Mouse (Mus musculus): ENCODE measurements at regions not wholly inside any gene's neighbourhood (a gene's known extent, or its start where the extent isn't known, plus 50 kb on each side); places are given as distances from the start of the nearest gene placed in this dataset.

DNA sequence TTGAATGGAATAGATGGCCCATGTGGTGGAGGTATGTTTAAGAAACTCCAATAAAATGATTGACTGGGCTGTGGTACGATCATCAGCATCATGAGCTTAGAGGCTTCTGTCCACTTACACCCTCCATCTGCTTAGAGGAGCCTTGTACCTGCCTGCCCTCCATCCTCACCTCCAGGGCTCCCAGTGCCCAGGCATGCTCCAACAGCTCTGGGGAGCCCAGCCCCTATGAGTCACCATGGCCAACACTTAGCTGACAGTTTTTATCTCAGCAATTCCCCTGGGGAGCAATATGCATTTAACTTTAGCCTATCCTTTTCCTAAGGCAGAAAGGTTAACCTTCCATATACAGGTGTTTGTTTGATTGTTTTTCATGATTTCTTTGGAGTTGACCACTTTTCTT, 174.3 kb upstream of the Plxna2 start:
- ATAC-seq (ENCODE audit: insufficient read depth), result no peak
- no peak for DNase-seq
- Histone ChIP-seq H3K27me3 (ENCODE audit: insufficient read depth, low read length) (no peaks in the 10 kb centered on the region), H3K36me3 (ENCODE audit: insufficient read depth) (no peaks in the 10 kb centered on the region), H3K4me3 (ENCODE audit: low read depth, low read length) (no peak overlapping the region), H3K27ac (ENCODE audit: low read depth) (no peak overlapping the region), H3K9me3 (ENCODE audit: low read depth, low read length) (no peaks in the 10 kb centered on the region), H3K4me1 (ENCODE audit: insufficient read depth) (no peaks in the 10 kb centered on the region), H3K9ac (no peak overlapping the region), H3K4me2 (no peak overlapping the region)
- TF ChIP-seq CTCF (IDR thresholded peaks at IDR 0.05; ENCODE audit: low read depth), result no peak
- WGBS, result 67% methylated on average over 1 of the region's 1 CpGs

DNA sequence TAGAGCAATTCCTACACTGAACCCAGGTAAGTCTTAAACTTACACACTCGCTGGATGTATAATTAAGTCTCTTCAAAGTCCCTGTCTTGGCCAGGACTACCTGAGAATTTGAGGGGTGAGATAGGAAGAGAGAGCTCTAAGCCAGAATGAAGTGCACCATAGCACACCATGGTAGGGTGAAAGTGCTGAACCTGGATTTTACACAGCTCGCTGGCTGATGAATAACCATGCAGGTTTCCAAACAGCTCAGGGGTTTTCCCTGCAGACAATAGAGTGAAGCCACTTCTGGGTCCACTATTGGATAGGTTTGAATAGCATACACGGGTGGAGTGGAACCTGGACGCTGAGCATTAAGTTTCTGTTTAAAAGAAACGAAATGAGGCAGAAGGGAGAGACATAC, 180.7 kb upstream of the Plxna2 start:
- Histone ChIP-seq H3K9me3 (ENCODE audit: low read depth, low read length) (no peaks in the 10 kb centered on the region), H3K27me3 (ENCODE audit: insufficient read depth, low read length) (no peaks in the 10 kb centered on the region), H3K27ac (ENCODE audit: low read depth) (no peak overlapping the region), H3K4me3 (ENCODE audit: low read depth, low read length) (no peak overlapping the region), H3K4me2 (no peak overlapping the region), H3K4me1 (ENCODE audit: insufficient read depth) (peaks cover 9% of the 10 kb centered on the region; the same call in 1 of the 2 replicates), H3K9ac (no peak overlapping the region), H3K36me3 (ENCODE audit: insufficient read depth) (no peaks in the 10 kb centered on the region)
- WGBS, result 69% methylated on average over 5 of the region's 5 CpGs
- DNase-seq (no peak), ATAC-seq (ENCODE audit: insufficient read depth) (no peak)
- no peak for TF ChIP-seq CTCF (IDR thresholded peaks at IDR 0.05; ENCODE audit: low read depth)

DNA sequence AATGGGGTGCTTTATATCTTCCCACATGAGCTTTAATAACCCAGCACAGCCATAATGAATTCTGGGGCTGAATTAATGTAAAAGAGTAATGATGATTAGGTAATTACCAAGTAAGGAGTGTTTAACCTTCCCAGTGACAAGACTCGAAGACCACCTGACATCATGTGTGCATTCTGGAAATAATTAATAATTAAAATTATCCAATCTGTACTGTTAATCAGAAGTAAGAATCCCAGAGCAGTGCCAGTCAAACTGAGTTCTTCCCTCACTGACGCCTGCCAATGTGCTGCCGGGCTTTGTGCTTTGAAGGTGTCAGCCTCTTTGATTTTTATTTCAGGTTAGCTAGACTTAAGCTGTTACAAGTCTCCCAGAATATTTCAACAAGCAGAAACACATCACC, 183.0 kb upstream of the Plxna2 start:
- no peak for ATAC-seq (ENCODE audit: insufficient read depth)
- Histone ChIP-seq H3K36me3 (ENCODE audit: insufficient read depth) (no peaks in the 10 kb centered on the region), H3K4me2 (no peak overlapping the region), H3K27me3 (ENCODE audit: insufficient read depth, low read length) (no peaks in the 10 kb centered on the region), H3K9ac (no peak overlapping the region), H3K9me3 (ENCODE audit: low read depth, low read length) (no peaks in the 10 kb centered on the region), H3K27ac (ENCODE audit: low read depth) (no peak overlapping the region), H3K4me3 (ENCODE audit: low read depth, low read length) (no peak overlapping the region), H3K4me1 (ENCODE audit: insufficient read depth) (peaks cover 9% of the 10 kb centered on the region; the same call in 1 of the 2 replicates)
- no peak for DNase-seq
- WGBS, result 71% methylated on average over 3 of the region's 3 CpGs
- TF ChIP-seq CTCF (IDR thresholded peaks at IDR 0.05; ENCODE audit: low read depth), result no peak

DNA sequence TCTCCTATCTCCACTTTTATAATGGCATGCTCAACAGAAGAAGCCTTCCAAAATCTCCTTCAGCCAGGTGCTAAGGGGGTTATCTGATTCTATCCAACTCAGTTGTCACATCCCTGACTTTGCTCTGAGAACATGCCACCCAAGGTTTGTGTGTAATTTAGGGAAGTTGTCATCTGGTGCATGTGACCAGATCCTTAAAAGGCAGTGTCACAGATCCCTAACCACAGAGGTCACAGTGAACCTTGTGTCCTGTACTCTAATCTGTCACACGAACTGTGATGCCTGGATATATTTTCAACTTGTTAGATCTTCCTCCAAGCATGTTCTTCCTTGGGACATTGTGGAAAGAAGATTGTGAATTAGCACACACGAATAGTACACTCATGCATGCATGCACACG, 189.4 kb upstream of the Plxna2 start:
- Histone ChIP-seq H3K27ac (ENCODE audit: low read depth) (no peak overlapping the region), H3K4me2 (no peak overlapping the region), H3K9me3 (ENCODE audit: low read depth, low read length) (no peaks in the 10 kb centered on the region), H3K4me1 (ENCODE audit: insufficient read depth) (peaks cover 3% of the 10 kb centered on the region; the same call in 1 of the 2 replicates), H3K9ac (no peak overlapping the region), H3K4me3 (ENCODE audit: low read depth, low read length) (no peak overlapping the region), H3K27me3 (ENCODE audit: insufficient read depth, low read length) (no peaks in the 10 kb centered on the region), H3K36me3 (ENCODE audit: insufficient read depth) (no peaks in the 10 kb centered on the region)
- ATAC-seq (ENCODE audit: insufficient read depth), result no peak
- DNase-seq, result no peak
- no peak for TF ChIP-seq CTCF (IDR thresholded peaks at IDR 0.05; ENCODE audit: low read depth)
- 70% methylated on average over 3 of the region's 3 CpGs for WGBS

DNA sequence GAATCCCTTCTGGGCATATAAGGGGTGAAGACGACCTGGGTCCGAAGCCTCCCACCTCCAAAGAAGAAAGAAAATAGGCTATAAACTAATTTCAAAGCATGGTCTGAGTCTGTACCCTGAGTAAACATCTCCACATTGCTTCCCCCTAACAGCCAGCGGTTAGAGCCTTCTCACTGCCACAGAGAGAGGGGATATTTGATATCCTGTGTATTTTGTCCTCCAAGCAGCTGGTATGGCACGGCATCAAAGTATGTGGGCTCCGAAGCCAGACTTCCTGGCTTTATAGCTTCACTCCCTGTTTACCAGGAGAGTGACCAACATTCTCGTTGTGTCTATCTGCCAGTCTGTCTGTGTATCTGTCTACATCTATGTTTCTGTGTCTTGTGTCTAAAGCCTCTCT, 191.7 kb upstream of the Plxna2 start:
- Histone ChIP-seq H3K9ac (no peak overlapping the region), H3K27me3 (ENCODE audit: insufficient read depth, low read length) (no peaks in the 10 kb centered on the region), H3K36me3 (ENCODE audit: insufficient read depth) (no peaks in the 10 kb centered on the region), H3K9me3 (ENCODE audit: low read depth, low read length) (no peaks in the 10 kb centered on the region), H3K4me3 (ENCODE audit: low read depth, low read length) (no peak overlapping the region), H3K27ac (ENCODE audit: low read depth) (no peak overlapping the region), H3K4me2 (no peak overlapping the region), H3K4me1 (ENCODE audit: insufficient read depth) (peaks cover 3% of the 10 kb centered on the region; the same call in 1 of the 2 replicates)
- 40% methylated on average over 6 of the region's 6 CpGs for WGBS
- TF ChIP-seq CTCF (IDR thresholded peaks at IDR 0.05; ENCODE audit: low read depth), result no peak
- peak; percentile 48 for DNase-seq
- peak; percentile 73 for ATAC-seq (ENCODE audit: insufficient read depth)

DNA sequence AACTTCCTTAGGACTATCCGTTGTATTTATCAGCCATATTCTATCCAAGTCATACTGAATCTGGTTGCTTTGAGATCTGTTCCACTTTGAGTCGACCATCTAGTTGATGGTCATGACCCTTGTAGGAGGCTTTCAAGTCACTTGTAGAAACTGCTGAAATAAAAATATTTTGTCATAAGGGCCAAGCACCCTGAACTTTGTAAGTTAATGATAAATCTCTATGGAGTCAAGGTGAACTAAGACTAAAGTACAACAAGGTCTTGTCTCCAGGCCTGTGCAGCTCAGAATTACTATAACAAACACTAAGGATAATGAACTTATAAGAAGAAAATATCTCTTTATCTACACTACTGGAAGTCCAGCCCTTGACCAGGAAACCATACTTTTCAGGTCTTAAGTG, 193.8 kb upstream of the Plxna2 start:
- ATAC-seq (ENCODE audit: insufficient read depth), result no peak

DNA sequence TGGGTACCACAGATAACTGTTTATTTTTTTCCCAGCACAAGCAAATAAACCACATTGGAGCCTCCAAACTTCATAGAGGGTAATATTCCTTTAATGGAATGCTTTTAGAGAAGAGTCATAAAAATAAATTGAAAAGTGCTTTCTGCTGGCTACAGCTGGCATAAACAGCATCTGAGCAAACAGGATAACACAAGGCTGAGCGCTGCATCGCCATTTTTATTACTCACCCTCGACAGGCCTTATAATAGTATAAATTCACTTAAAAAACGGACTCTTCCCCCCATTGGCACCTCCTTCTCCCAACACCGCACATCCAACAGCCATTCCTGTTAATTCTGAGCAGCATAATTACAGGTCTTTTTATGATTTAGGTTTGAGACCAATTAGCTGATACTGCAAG, 205.8 kb upstream of the Plxna2 start:
- Histone ChIP-seq H3K4me3 (ENCODE audit: low read depth, low read length) (no peak overlapping the region), H3K9ac (no peak overlapping the region), H3K9me3 (ENCODE audit: low read depth, low read length) (no peaks in the 10 kb centered on the region), H3K27ac (ENCODE audit: low read depth) (no peak overlapping the region), H3K4me2 (no peak overlapping the region), H3K27me3 (ENCODE audit: insufficient read depth, low read length) (no peaks in the 10 kb centered on the region), H3K36me3 (ENCODE audit: insufficient read depth) (no peaks in the 10 kb centered on the region), H3K4me1 (ENCODE audit: insufficient read depth) (no peaks in the 10 kb centered on the region)
- TF ChIP-seq CTCF (IDR thresholded peaks at IDR 0.05; ENCODE audit: low read depth), result no peak
- 60% methylated on average over 5 of the region's 5 CpGs for WGBS
- no peak for ATAC-seq (ENCODE audit: insufficient read depth)
- DNase-seq, result no peak

More for the DNA sequence above, 193.8 kb upstream of the Plxna2 start:
- 71% methylated on average over 2 of the region's 2 CpGs for WGBS
- H3K4me2 ChIP-seq, result no peak overlapping the region
- no peak for TF ChIP-seq CTCF (IDR thresholded peaks at IDR 0.05; ENCODE audit: low read depth)
- no peak overlapping the region for H3K27ac ChIP-seq (ENCODE audit: low read depth)
- H3K36me3 ChIP-seq (ENCODE audit: insufficient read depth), result no peaks in the 10 kb centered on the region
- no peaks in the 10 kb centered on the region for H3K9me3 ChIP-seq (ENCODE audit: low read depth, low read length)
- no peaks in the 10 kb centered on the region for H3K27me3 ChIP-seq (ENCODE audit: insufficient read depth, low read length)
- no peak for DNase-seq
- H3K4me1 ChIP-seq (ENCODE audit: insufficient read depth), result peaks cover 3% of the 10 kb centered on the region; the same call in 1 of the 2 replicates
- H3K4me3 ChIP-seq (ENCODE audit: low read depth, low read length), result no peak overlapping the region
- H3K9ac ChIP-seq, result no peak overlapping the region

DNA sequence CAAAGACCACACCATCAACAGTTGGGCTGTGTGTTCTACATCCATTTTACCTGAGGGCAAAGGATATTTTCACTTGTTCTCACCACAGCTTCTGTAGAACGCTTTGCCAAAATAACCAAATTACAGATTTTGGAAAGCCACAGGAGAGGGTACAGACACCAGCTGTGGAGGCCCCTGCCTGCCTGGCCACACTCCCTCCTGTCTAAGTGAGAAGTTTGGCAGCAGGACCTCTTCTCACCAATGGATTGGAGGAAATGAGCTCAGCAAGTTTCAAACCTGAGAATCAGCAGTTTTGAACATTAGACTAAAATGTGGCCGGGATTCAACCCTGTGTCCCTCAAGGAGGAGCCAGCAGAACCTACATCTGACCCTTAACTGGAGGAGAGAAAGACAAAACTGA, 206.2 kb upstream of the Plxna2 start:
- WGBS, result 65% methylated on average over 2 of the region's 2 CpGs
- H3K36me3 ChIP-seq (ENCODE audit: insufficient read depth), result no peaks in the 10 kb centered on the region

More for the DNA sequence above, 206.2 kb upstream of the Plxna2 start:
- H3K4me3 ChIP-seq (ENCODE audit: low read depth, low read length), result no peak overlapping the region
- ATAC-seq (ENCODE audit: insufficient read depth) (no peak), DNase-seq (no peak)
- no peaks in the 10 kb centered on the region for H3K27me3 ChIP-seq (ENCODE audit: insufficient read depth, low read length)
- H3K4me2 ChIP-seq, result no peak overlapping the region
- H3K9ac ChIP-seq, result no peak overlapping the region
- no peak for TF ChIP-seq CTCF (IDR thresholded peaks at IDR 0.05; ENCODE audit: low read depth)
- no peaks in the 10 kb centered on the region for H3K9me3 ChIP-seq (ENCODE audit: low read depth, low read length)
- no peaks in the 10 kb centered on the region for H3K4me1 ChIP-seq (ENCODE audit: insufficient read depth)
- no peak overlapping the region for H3K27ac ChIP-seq (ENCODE audit: low read depth)

Data from lung, embryonic 14.5 days (tissue).